Mouse (Mus musculus) brain, adult 2 months (tissue): ENCODE results near the gene Ctdspl.

Experiments used
- DNase-seq: peaks from one replicate; pipeline ENCODE4 v3.0.0; 2011; ENCODE audit warnings: low read depth, low spot score

The Ctdspl gene

GRCm38 (mm10) chr9:119060701-119061100 is 134.4 kb downstream of the Ctdspl start:
- no peak for DNase-seq

DNA sequence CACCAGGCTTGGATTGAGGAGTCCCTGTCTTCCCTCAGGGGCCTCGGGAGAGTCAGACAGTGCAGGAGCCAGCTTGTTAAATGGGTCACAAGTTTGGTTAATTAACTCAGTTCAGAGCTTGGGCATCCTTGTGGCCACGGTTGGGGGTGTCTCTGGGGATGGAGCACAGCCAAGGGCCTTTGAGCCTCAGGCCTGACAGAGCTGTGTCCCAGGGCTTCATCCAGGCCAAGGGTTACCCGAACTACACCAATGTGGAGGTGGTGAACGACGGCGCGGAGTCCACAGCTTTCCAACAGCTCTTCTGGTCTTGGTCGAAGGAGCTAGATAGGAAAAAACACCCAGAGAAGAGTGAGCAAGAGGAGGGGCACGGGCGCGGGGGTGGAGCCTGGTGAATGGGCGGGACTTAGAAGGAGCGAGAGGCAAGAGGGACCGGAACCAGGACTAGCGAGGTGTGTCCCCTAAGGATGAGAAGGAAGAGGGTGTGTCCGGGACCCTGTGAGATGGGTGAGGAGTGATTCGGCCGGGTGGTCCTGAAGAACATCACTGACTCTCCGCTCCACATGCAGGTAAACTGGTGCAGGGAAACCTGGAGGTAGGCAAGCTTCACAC is 136.9 kb downstream of the Ctdspl start:
- DNase-seq = no peak

DNA sequence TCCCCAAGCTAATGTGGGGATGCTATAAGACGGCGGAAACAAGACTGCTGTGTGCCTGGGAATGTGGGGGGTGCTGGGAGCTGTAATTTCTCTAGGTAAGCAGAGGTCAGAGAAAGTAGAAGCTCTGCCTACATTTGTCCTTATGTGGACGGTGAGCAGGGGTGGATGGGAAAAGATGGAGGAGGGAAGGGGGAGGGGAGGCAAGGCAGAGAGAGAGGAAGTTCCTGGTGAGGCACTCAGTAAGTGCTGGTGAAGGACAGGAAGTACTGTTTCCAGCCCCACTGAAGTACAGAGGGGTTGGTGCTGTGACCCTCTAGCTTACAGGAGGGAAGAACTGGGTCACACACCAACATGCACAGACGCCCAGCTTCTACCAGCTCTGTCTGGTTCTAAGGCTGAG is 138.0 kb downstream of the Ctdspl start:
- no peak for DNase-seq

GRCm38 (mm10) chr9:119067601-119068000 is 141.3 kb downstream of the Ctdspl start:
- peak; percentile 82 for DNase-seq

DNA sequence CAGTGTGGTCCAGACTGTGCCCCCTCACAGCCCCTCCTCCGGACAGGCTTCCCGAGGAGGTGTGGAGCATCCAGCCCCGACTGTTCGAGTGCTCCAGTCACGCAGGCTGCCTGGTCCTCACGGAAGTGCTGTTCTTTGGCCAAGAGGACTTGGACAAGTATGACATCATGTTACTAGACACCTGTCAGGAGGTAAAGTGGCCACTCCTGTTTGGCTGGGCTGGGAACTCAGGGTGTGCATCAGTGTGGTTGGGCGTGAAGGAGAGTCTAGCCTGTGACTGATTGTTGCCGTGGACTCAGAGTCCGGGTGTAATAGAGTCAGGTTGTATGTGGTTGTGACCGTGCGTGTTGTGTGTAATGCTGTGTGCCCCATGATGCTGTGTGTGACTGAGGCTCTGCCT is 142.0 kb downstream of the Ctdspl start:
- DNase-seq = no peak

GRCm38 (mm10) chr9:119070173-119070825 is 144.0 kb downstream of the Ctdspl start:
- DNase-seq = no peak

DNA sequence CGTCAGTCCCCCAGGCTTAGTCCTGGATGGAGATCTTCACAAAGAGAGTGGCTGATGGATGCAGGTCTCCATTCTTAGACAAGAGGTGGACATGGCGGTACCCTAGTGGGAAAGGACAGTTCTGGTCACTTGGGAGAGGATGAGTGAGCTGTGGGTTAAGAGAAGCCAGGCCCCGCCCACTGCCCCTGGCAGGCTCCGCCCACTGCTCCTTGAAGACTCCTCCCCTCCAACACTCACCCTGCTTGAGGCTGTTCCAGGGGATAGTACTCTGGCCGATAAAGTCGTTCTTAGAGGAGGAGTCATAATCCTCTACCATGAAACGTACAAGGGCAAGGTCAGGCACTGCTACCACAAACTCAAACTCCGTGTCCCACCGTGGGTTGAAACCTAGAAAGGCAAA is 145.5 kb downstream of the Ctdspl start:
- DNase-seq = no peak

GRCm38 (mm10) chr9:119073184-119073895 is 147.1 kb downstream of the Ctdspl start:
- no peak for DNase-seq

DNA sequence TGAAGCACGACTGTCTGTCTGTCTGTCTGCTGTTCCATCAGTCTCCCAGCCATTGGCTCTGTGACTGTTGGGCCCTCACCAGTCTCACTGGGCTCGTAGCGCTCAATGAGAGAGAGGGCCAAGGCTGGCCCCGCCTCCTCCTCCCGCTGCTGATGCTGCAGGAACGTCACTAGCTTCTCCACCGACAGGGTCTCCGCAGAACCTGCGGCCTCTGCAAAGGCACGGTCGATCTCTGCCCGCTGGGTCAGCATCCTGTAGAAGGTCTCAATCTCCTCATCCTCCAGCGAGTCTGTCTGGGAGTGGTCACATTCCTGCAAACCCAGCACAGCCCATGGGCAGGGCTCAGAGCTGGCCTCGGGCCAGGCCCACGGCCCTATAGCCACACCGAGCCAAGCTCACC is 149.4 kb downstream of the Ctdspl start:
- DNase-seq = no peak

DNA sequence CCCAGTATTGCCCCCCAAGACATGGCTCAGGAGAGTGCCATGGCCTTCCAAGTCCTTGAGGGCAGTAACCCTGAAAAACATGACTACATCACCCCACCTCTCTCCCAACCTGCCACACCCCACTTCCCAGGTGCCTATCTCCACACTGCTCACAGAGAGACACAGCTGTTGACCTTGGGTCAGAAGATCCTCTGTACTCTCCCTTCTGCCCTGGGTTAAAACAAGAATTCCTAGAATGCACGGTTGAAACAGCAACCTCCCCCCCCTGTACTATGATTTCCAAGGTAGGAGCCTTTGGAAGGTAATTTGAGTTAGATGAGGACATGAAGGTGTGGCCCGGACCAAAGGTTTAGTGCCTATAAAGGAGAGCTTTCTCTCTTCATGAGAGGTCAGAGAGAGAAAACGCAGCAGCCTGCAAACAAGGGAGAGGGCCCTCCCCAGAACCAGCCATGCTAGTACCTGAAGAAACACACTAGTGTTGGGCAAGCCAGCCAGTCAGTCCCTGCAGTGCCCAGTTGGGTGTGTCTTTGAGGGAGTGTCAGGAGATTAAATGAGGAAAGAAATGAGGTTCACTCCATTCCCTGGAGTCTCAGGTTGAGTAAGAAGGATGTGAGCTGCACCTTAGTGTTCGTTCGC is 153.9 kb downstream of the Ctdspl start:
- no peak for DNase-seq

GRCm38 (mm10) chr9:119082039-119082438 is 155.8 kb downstream of the Ctdspl start:
- DNase-seq = no peak

DNA sequence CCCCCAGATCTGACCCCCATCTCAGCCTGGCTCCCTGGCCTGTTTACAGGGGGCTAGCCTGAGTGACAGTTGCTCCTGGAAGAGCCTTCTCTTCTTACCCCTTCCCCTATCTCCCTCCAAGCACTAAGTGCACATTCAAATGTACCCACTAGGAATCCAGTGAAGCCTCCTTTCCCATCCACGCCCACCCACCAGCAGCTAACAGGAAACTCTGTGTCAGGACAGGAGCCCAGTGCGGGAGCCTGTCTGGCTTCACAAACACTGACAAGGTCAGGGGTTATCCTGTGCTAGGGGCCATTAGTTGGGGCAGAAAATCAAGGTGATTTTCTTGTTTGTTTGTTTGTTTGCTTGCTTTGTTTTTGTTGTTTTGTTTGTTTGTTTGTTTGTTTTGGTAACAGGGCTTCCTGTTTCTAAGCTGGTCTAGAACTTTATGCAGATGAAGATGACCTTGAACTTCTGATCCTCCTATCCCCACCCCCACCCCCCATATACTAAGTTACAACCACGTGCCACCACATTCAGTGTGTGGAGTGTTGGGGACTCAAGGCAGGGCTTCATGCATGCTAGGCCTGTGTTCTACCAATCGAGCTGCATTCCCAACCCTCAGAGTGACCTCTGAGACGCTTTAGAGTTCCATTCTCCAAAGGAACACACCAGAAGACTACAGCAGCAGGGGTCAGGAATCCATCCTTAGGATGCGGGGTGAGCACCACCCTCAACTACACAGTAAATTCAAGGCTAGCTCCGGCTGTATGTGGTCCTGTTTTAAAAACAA is 156.6 kb downstream of the Ctdspl start:
- no peak for DNase-seq

- no peak for DNase-seq
These were observed 157.7 kb downstream of the Ctdspl start for GRCm38 (mm10) chr9:119083966-119084365.

DNA sequence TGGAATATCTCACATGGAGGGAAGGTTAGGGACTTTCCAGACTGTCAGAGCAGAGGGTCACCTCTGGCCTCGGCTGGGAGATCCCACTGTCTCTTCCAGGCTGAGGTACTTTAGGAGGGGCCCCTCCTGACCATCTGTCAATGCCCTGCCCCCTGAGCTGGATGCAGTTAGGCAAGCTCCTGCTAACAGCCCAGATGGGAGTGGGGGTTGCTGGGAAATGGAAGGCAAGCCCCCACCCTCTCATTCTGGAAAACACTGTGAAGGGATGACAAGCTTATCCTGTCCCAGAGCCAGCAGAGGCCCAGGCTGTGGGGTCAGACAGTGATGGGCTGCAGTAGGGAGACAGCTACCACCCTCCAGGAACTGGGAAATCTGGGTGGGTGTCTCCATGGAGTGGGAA is 160.2 kb downstream of the Ctdspl start:
- no peak for DNase-seq

GRCm38 (mm10) chr9:119087309-119087708 is 161.1 kb downstream of the Ctdspl start:
- DNase-seq = no peak

DNA sequence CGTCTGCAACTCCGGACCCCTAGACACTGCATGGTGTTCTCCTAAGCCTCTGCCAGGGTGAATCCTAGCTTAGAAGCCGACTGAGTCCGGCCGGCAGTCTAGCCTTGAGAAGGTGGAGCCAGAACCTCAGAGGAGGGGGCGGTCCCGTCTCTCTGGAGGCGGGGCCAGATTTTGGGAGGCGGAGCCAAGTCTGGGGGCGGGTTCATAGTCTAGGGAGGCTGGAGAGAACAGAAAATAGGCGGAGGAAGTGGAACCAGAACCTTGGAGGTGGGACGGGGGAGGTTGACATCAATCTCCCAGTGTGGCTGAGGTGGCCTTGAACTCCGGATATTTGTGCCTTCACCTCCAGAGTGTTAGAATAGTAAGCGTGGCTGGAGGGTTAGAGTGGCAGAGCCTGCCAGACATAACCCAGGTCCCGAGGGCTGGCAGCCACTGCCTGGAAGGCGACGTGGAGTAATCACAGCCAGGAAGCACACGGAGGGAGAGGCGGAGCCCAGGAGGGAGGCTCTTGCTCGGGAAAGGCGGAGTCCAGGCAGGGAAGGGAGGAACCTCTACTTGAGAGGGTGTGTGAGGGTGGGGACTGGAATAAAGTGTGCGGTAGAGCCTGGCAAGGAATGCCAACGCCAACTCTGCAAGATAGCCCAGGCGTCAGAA is 162.0 kb downstream of the Ctdspl start:
- DNase-seq = peak; percentile 83

DNA sequence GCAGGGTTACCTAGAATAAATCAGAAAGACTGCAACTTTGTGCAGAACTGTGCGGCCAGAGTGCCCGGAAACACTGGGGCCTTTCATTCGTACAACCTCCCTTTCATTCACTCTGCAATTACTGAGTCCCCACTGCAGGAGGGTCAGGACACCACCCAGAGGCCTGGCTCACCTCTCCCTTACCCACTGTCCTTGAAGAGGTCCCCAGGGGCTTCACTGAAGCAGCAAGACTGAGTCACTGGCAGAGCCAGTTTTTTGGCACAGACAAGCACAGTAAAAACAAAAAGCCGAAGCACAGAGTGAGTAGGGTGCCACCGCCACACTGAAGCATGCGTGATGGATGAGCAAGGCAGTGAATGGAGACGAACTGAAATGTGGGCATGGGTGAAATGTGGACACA is 163.2 kb downstream of the Ctdspl start:
- peak; percentile 27 for DNase-seq

DNA sequence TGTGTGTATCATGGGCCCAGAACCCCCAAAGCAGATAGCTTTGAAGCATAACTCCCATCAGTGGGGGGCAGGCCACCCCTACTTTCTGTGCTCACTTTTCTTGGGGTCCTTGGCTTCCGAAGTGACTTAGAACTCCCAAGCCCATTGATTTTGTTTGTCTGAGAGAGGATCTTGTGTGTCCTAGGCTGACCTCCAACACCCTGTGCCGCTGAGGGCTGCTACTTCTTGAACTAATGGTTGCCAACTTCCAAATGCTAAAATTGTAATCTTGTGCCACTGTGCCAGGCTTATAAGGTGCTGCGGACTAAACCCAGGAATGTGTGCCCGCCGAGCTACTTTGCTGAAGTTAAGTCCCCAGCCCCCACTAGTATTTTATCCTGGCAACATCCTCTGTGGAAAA is 164.2 kb downstream of the Ctdspl start:
- no peak for DNase-seq

GRCm38 (mm10) chr9:119091581-119092310 is 165.5 kb downstream of the Ctdspl start:
- DNase-seq = no peak
